Comparison of ENCODE assay signal across 8 mouse cellular contexts in genomic region chr6:51881181-51881968, GRCm38 (mm10).
DNase-seq lines count a peak whose midpoint lies in the region; ATAC-seq lines count a peak whose summit lies in the region.

No protein-coding gene starts in this region.

- H3K36me3 ChIP-seq in limb, embryonic 15.5 days = no peaks in the 10 kb centered on the region
- no peaks in the 10 kb centered on the region for H3K36me3 ChIP-seq in neural tube, embryonic 11.5 days (ENCODE audit: control insufficient read depth, insufficient read depth, low read length)

- peaks cover 7% of the 10 kb centered on the region; the same call in 1 of the 2 replicates for H3K4me1 ChIP-seq in limb, embryonic 15.5 days
- peaks cover 19% of the 10 kb centered on the region for H3K4me1 ChIP-seq in neural tube, embryonic 11.5 days (ENCODE audit: control insufficient read depth, insufficient read depth, low read length)

- H3K9me3 ChIP-seq in limb, embryonic 15.5 days = no peaks in the 10 kb centered on the region
- no peaks in the 10 kb centered on the region for H3K9me3 ChIP-seq in neural tube, embryonic 11.5 days (ENCODE audit: control insufficient read depth, low read length)

- no peak for ATAC-seq in limb, embryonic 15.5 days (ENCODE audit: insufficient number of reproducible peaks, low FRiP score, low TSS enrichment, low read depth)
- ATAC-seq in neural tube, embryonic 11.5 days (ENCODE audit: insufficient read depth, low FRiP score, low TSS enrichment) = no peak

- H3K9ac ChIP-seq in limb, embryonic 15.5 days = no peak overlapping the region
- H3K9ac ChIP-seq in neural tube, embryonic 11.5 days (ENCODE audit: low read length) = no peak overlapping the region

- intact Hi-C loops in heart, postnatal 10 days (cut with DNase I) = no loop called here
- intact Hi-C loops in left cerebral cortex, postnatal 25 days (cut with DNase I) = no loop called here

- DNase-seq in embryo, embryonic 11 days = peak; percentile 39
- DNase-seq in embryo, embryonic 10.5 days (ENCODE audit: low spot score) = no peak
- DNase-seq in heart, postnatal 10 days = peak; percentile 40 to 47
- no peak for DNase-seq in neural tube, embryonic 11.5 days (ENCODE audit: low spot score)
- no peak for DNase-seq in layer of hippocampus, postnatal 25 days (ENCODE audit: extremely low spot score in 1 of 2, low spot score in 1 of 2)
- no peak for DNase-seq in left cerebral cortex, postnatal 25 days (ENCODE audit: low spot score in 2 of 2)
- no peak for DNase-seq in cerebellum, postnatal 25 days

- H3K4me2 ChIP-seq in limb, embryonic 15.5 days = peak overlapping the region; percentile 5; the same call in 1 of the 2 replicates
- H3K4me2 ChIP-seq in neural tube, embryonic 11.5 days (ENCODE audit: low read depth) = no peak overlapping the region

- no peak overlapping the region for H3K4me3 ChIP-seq in limb, embryonic 15.5 days
- no peak overlapping the region for H3K4me3 ChIP-seq in neural tube, embryonic 11.5 days (ENCODE audit: low read depth, low read length)

- WGBS in limb, embryonic 15.5 days = 19% methylated on average over 13 of the region's 13 CpGs
- 50% methylated on average over 13 of the region's 13 CpGs for WGBS in neural tube, embryonic 11.5 days

- H3K27ac ChIP-seq in limb, embryonic 15.5 days = no peak overlapping the region
- H3K27ac ChIP-seq in neural tube, embryonic 11.5 days (ENCODE audit: low read depth, low read length) = 0 out of 2 replicates have a peak overlapping the region, but pooled peaks have one; percentile 11

- peaks cover 23% of the 10 kb centered on the region for H3K27me3 ChIP-seq in limb, embryonic 15.5 days
- no peaks in the 10 kb centered on the region for H3K27me3 ChIP-seq in neural tube, embryonic 11.5 days (ENCODE audit: control insufficient read depth, insufficient read depth, low read length)

Comparison
In these comparisons a context has a peak if more than half of its experiments do, and no peak if none do; other contexts are left out.
1. DNase-seq: peak in embryo, embryonic 11 days (single experiment) and heart, postnatal 10 days (2 of 2); none in embryo, embryonic 10.5 days (single experiment), neural tube, embryonic 11.5 days (single experiment), layer of hippocampus, postnatal 25 days (0 of 2), left cerebral cortex, postnatal 25 days (0 of 2) and cerebellum, postnatal 25 days (0 of 2).